In the genomic region with DNA sequence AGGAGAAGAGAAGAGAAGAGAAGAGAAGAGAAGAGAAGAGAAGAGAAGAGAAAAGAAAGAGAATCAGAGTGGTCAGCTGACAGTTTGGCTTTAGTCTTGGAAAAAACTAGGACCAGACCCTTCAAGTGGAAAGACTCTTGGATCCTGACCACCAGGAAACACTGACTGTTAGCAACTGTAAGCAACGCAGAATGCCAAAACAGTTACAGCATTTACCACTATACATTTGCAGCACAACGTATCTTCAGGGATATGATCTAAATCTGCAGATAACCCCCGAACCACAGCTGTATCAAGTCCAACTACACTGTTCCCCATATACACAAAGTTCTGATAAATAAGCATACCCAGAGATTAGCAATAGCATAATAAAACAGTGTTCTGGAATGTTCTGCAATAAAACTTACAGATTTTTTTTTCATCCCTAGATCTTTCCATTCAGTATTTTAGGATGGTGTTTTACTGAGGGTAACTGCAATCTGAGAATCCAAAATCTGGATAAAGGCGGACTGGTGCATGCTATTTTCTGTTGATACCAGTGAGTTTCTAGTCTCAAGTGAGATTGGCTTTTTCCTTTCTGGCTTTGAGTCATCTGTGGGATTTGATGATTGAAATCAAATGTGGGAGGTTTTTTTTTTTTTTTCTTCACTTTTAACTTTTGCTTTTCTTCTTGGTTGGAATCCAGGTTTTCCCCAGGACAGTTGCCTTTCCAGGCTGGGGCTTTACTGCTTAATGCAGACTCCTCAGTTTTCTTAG, we compare ENCODE assay signal across 25 mouse cellular contexts.
DNase-seq lines count a peak whose midpoint lies in the region; ATAC-seq and TF ChIP-seq lines count a peak whose summit lies in the region.
"Had no signal": no experiment of that assay in that cellular context is flagged by ENCODE, and none has a peak within 500 bp of the region (broad histone marks: within the 10 kb centered on the region; RNA-seq: fewer than 3 reads in every experiment).

No protein-coding gene starts in this region.

- H3K27me3 ChIP-seq in heart, adult 2 months (ENCODE audit: control insufficient read depth, insufficient read depth, low read length) = no peaks in the 10 kb centered on the region
- no peaks in the 10 kb centered on the region for H3K27me3 ChIP-seq in lung, embryonic 14.5 days (ENCODE audit: insufficient read depth, low read length)
- H3K27me3 ChIP-seq: embryonic facial prominence, embryonic 12.5 days; embryonic facial prominence, embryonic 15.5 days; forebrain, embryonic 12.5 days had no signal

- H3K9me3 ChIP-seq in lung, embryonic 14.5 days (ENCODE audit: low read depth, low read length) = no peaks in the 10 kb centered on the region
- H3K9me3 ChIP-seq: embryonic facial prominence, embryonic 12.5 days; embryonic facial prominence, embryonic 15.5 days; forebrain, embryonic 10.5 days; forebrain, embryonic 12.5 days had no signal

- H3K27ac ChIP-seq in heart, adult 2 months = no peak overlapping the region
- H3K27ac ChIP-seq in lung, embryonic 14.5 days (ENCODE audit: low read depth) = no peak overlapping the region
- H3K27ac ChIP-seq: embryonic facial prominence, embryonic 12.5 days; embryonic facial prominence, embryonic 15.5 days; forebrain, embryonic 10.5 days; forebrain, embryonic 12.5 days had no signal

- intact Hi-C loops in heart, adult 2 months (cut with DNase I) = no loop called here

- WGBS in heart, adult 2 months = 68% methylated on average over 4 of the region's 4 CpGs
- 64% methylated on average over 4 of the region's 4 CpGs for WGBS in lung, embryonic 14.5 days

- no peaks in the 10 kb centered on the region for H3K36me3 ChIP-seq in heart, adult 2 months (ENCODE audit: control insufficient read depth, insufficient read depth, low read length)
- H3K36me3 ChIP-seq in lung, embryonic 14.5 days (ENCODE audit: insufficient read depth) = no peaks in the 10 kb centered on the region
- H3K36me3 ChIP-seq: embryonic facial prominence, embryonic 12.5 days; embryonic facial prominence, embryonic 15.5 days; forebrain, embryonic 10.5 days; forebrain, embryonic 12.5 days had no signal

- no peak overlapping the region for H3K4me3 ChIP-seq in heart, adult 2 months
- H3K4me3 ChIP-seq in lung, embryonic 14.5 days (ENCODE audit: low read depth, low read length) = no peak overlapping the region
- H3K4me3 ChIP-seq: embryonic facial prominence, embryonic 12.5 days; embryonic facial prominence, embryonic 15.5 days; erythroblast, embryonic 14.5 days; forebrain, embryonic 10.5 days; forebrain, embryonic 12.5 days had no signal

- peak; percentile 41 for DNase-seq in heart, adult 11 months
- DNase-seq in heart, adult 2 months = no peak
- peak; percentile 26 for DNase-seq in lung, embryonic 14.5 days
- no peak for DNase-seq in lung, postnatal 36 days
- DNase-seq in brain, adult 2 months (ENCODE audit: low read depth, low spot score) = peak; percentile 13
- no peak for DNase-seq in cerebellum, postnatal 25 days
- no peak for DNase-seq in layer of hippocampus, postnatal 25 days (ENCODE audit: extremely low spot score in 1 of 2, low spot score in 1 of 2)
- DNase-seq: adrenal gland, adult 8-10 months; adrenal gland, postnatal 14 days; adrenal gland, postnatal 36 days; cerebellum, adult 11 months; cerebellum, adult 2 months; cerebellum, adult 9-10 months; cerebellum, postnatal 10 days; cerebellum, postnatal 36 days; embryo, embryonic 11 days had no signal

- H3K9ac ChIP-seq in heart, adult 2 months (ENCODE audit: low read depth, low read length) = no peak overlapping the region
- H3K9ac ChIP-seq in lung, embryonic 14.5 days = no peak overlapping the region
- H3K9ac ChIP-seq: embryonic facial prominence, embryonic 12.5 days; embryonic facial prominence, embryonic 15.5 days; forebrain, embryonic 12.5 days had no signal

- TF ChIP-seq POLR2A in heart, adult 2 months (IDR thresholded peaks at IDR 0.05; ENCODE audit: insufficient read depth, low read depth, low read length) = no peak

- ATAC-seq in lung, embryonic 14.5 days (ENCODE audit: insufficient read depth) = no peak
- ATAC-seq: activated CD4-positive, CD25-positive, alpha-beta regulatory T cell, adult 4 months; forebrain, embryonic 14.5 days; forebrain, embryonic 16.5 days; Patski had no signal

- no peaks in the 10 kb centered on the region; the same call in 1 of the 2 replicates for H3K4me1 ChIP-seq in heart, adult 2 months (ENCODE audit: control insufficient read depth, insufficient read depth, low read length)
- H3K4me1 ChIP-seq in lung, embryonic 14.5 days (ENCODE audit: insufficient read depth) = no peaks in the 10 kb centered on the region
- H3K4me1 ChIP-seq: embryonic facial prominence, embryonic 12.5 days; embryonic facial prominence, embryonic 15.5 days; forebrain, embryonic 10.5 days; forebrain, embryonic 12.5 days had no signal

- no peak overlapping the region for H3K4me2 ChIP-seq in lung, embryonic 14.5 days
- H3K4me2 ChIP-seq: embryonic facial prominence, embryonic 12.5 days; embryonic facial prominence, embryonic 15.5 days; forebrain, embryonic 12.5 days had no signal

- TF ChIP-seq CTCF in heart, adult 2 months (IDR thresholded peaks at IDR 0.05) = no peak
- TF ChIP-seq CTCF in lung, embryonic 14.5 days (IDR thresholded peaks at IDR 0.05; ENCODE audit: low read depth) = no peak

- no peaks in the 10 kb centered on the region for H3K79me2 ChIP-seq in heart, adult 2 months (replicated peaks; ENCODE audit: control insufficient read depth, insufficient read depth, low read length)

- no peak for TF ChIP-seq EP300 in heart, adult 2 months (IDR thresholded peaks at IDR 0.05; ENCODE audit: insufficient read depth, low read depth, low read length)

Comparison
In these comparisons a context has a peak if more than half of its experiments do, and no peak if none do; other contexts are left out.
1. DNase-seq: peak in heart, adult 11 months (single experiment), lung, embryonic 14.5 days (single experiment) and brain, adult 2 months (single experiment); none in heart, adult 2 months (0 of 2), lung, postnatal 36 days (single experiment), cerebellum, postnatal 25 days (0 of 2) and layer of hippocampus, postnatal 25 days (0 of 2).